Mouse (Mus musculus) kidney, embryonic 16.5 days (tissue): ENCODE measurements at regions not wholly inside any gene's neighbourhood (a gene's known extent, or its start where the extent isn't known, plus 50 kb on each side); places are given as distances from the start of the nearest gene placed in this dataset.

ENCODE experiments used
- ATAC-seq: fragments of 200-750 bp; cut with Nextera tagmentation; 2 replicates; pipeline ENCODE4 v1.8.0; 2017; ENCODE audit warnings: moderate TSS enrichment; ENCODE audit not compliant: low FRiP score, low TSS enrichment
- H3K27ac ChIP-seq: fragments of 300-500 bp; sonication (generic); 2 replicates; pipeline ENCODE4 v1.5.1; 2014; ENCODE audit warnings: low read length
- H3K27me3 ChIP-seq: fragments of 300-500 bp; sonication (generic); 2 replicates; pipeline ENCODE4 v1.6.1; 2014; ENCODE audit warnings: low read length, control low read depth, mixed read lengths; ENCODE audit not compliant: insufficient read depth
- H3K36me3 ChIP-seq: fragments of 300-500 bp; sonication (generic); 2 replicates; pipeline ENCODE4 v1.6.1; 2014; ENCODE audit warnings: low read length, control low read depth, mixed read lengths; ENCODE audit not compliant: insufficient read depth
- H3K4me1 ChIP-seq: fragments of 300-500 bp; sonication (generic); 2 replicates; pipeline ENCODE4 v1.6.1; 2014; ENCODE audit warnings: low read length, control low read depth, mixed read lengths; ENCODE audit not compliant: insufficient read depth
- H3K4me2 ChIP-seq: fragments of 300-500 bp; sonication (generic); replicated peaks from 2 replicates; pipeline ENCODE4 v1.6.1; 2014; ENCODE audit warnings: low read depth, low read length
- H3K4me3 ChIP-seq: fragments of 300-500 bp; sonication (generic); 2 replicates; pipeline ENCODE4 v1.5.1; 2014; ENCODE audit warnings: mild to moderate bottlenecking, low read length
- H3K9ac ChIP-seq: fragments of 300-500 bp; sonication (generic); replicated peaks from 2 replicates; pipeline ENCODE4 v1.6.1; 2014; ENCODE audit warnings: low read length
- H3K9me3 ChIP-seq: fragments of 300-500 bp; sonication (generic); 2 replicates; pipeline ENCODE4 v1.6.1; 2016; ENCODE audit warnings: low read length, control low read depth
- WGBS: fragments of 180-500 bp; shearing (Covaris S2); extraction: QIAGEN DNeasy Blood & Tissue Kit; methylation state at CpG from one replicate; pipeline ENCODE4 v1.1.7; 2014; 5-methylcytosine and 5-hydroxymethylcytosine counted together

DNA sequence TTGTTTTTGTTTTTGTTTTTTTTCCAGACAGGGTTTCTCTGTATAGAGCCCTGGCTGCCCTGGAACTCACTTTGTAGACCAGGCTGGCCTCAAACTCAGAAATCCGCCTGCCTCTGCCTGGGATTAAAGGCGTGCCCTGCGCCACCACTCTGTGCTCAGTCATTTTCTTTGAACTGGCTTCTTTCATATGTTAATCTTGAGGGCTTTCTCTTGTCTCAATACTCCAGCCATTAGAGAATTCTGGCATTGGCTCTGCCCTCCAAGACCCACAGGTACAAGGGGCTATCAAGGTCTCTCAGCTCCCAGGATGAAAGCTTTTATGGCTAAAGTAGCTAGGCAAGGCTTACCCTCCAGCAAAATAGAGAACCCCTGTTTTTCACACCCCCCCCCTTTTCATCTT lies 744.2 kb downstream of the Diaph3 start:
- H3K9me3 ChIP-seq = no peaks in the 10 kb centered on the region
- H3K27ac ChIP-seq = no peak overlapping the region
- no peak overlapping the region for H3K4me2 ChIP-seq
- H3K4me3 ChIP-seq = no peak overlapping the region
- no peaks in the 10 kb centered on the region for H3K4me1 ChIP-seq
- WGBS = 96% methylated on average over 3 of the region's 3 CpGs
- H3K9ac ChIP-seq = no peak overlapping the region
- ATAC-seq = no peak
- H3K27me3 ChIP-seq = no peaks in the 10 kb centered on the region
- no peaks in the 10 kb centered on the region for H3K36me3 ChIP-seq

DNA sequence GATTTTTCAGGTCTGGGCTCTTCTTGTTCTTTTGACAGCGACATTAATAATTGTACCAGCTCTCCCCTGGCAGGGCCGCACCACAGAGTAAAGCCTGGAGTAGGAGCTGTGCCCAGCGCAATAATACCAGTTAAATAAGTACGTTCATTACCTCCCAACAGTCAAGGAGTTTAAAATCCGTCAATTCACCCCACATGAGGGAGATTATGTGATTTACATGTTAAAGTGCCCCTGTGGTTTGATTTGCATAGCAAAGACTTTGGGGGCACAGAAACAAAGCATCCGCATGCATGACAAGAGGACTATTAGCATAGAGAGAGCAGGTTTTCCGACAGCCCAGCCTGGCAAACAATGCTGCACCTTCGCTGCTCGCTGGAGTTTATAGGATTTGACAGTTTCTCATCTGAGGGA lies 745.1 kb downstream of the Diaph3 start:
- H3K36me3 ChIP-seq = no peaks in the 10 kb centered on the region
- ATAC-seq = no peak
- H3K9me3 ChIP-seq = no peaks in the 10 kb centered on the region
- 20% methylated on average over 9 of the region's 9 CpGs for WGBS
- H3K27me3 ChIP-seq = no peaks in the 10 kb centered on the region
- no peak overlapping the region for H3K9ac ChIP-seq
- no peaks in the 10 kb centered on the region for H3K4me1 ChIP-seq
- H3K27ac ChIP-seq = no peak overlapping the region
- H3K4me2 ChIP-seq = peak overlapping the region; percentile 30
- H3K4me3 ChIP-seq = no peak overlapping the region

DNA sequence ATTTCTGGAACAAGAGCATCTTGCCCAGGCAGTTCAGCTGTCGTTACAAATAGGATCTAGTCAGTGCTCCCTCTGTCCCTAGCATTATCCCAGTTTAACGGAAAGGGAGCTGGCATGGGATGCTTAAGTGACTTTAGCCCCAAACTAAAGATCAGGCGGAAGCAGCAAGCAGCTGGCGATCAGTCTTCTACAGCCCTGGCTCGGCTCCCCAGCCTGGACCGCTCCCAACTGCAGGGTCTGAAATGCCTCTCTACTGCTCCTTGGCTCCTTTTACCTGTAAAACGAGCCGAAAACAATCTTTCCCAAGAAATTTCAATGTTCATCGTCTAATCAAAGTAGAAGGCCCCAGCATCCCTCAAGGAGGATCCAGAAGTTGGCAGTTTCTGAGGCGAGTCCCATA lies 745.5 kb downstream of the Diaph3 start:
- no peaks in the 10 kb centered on the region for H3K27me3 ChIP-seq
- H3K36me3 ChIP-seq = no peaks in the 10 kb centered on the region
- H3K9ac ChIP-seq = no peak overlapping the region
- 34% methylated on average over 10 of the region's 10 CpGs for WGBS
- no peak for ATAC-seq
- H3K27ac ChIP-seq = no peak overlapping the region
- no peak overlapping the region for H3K4me2 ChIP-seq
- H3K4me3 ChIP-seq = no peak overlapping the region
- H3K9me3 ChIP-seq = no peaks in the 10 kb centered on the region
- no peaks in the 10 kb centered on the region for H3K4me1 ChIP-seq

DNA sequence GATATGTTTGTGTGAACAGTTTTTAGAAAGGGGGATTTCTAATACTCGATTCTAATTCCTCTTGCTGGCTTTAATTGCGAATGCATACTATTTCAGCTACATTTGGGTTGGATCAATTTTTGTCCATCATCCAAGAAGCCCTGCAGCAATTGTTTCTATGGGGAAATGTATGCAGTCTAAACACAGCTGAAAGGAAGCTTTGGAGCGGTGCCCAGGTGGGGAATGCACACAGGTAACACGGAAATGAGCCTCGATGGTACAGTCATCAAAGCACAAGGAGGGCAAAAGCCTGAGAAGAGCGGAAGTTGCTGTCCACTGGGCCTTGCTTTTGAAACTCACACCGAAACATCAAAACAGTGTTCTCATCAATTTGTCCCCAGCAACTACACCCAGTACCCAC lies 746.0 kb downstream of the Diaph3 start:
- 72% methylated on average over 7 of the region's 7 CpGs for WGBS
- H3K9me3 ChIP-seq = no peaks in the 10 kb centered on the region
- H3K4me1 ChIP-seq = no peaks in the 10 kb centered on the region
- no peak overlapping the region for H3K27ac ChIP-seq
- H3K36me3 ChIP-seq = no peaks in the 10 kb centered on the region
- H3K4me3 ChIP-seq = no peak overlapping the region
- H3K9ac ChIP-seq = no peak overlapping the region
- H3K27me3 ChIP-seq = no peaks in the 10 kb centered on the region
- no peak overlapping the region for H3K4me2 ChIP-seq
- no peak for ATAC-seq

DNA sequence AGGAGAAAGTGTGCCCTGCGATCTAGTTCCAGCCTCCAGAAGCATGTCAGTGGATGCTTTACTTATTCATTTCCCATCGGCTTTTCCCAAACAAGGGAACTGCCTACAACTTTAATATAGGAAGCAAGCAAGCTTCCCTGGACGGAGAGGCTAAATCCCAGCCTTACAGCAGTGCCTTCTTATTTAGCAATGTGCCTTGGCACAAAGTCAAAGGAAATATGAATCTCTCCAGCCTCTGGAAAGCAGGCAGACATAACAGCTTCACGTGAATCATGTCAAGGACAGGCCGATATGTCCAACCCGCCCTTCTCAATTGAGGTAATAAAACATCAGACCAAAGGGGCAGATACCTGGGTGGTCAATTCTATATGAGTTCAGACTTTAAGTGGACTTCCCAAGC lies 755.9 kb downstream of the Diaph3 start:
- H3K27me3 ChIP-seq = no peaks in the 10 kb centered on the region
- H3K9me3 ChIP-seq = no peaks in the 10 kb centered on the region
- no peak overlapping the region for H3K4me2 ChIP-seq
- H3K27ac ChIP-seq = no peak overlapping the region
- 44% methylated on average over 6 of the region's 6 CpGs for WGBS
- ATAC-seq = no peak
- H3K4me3 ChIP-seq = no peak overlapping the region
- H3K9ac ChIP-seq = no peak overlapping the region
- H3K4me1 ChIP-seq = no peaks in the 10 kb centered on the region
- no peaks in the 10 kb centered on the region for H3K36me3 ChIP-seq

DNA sequence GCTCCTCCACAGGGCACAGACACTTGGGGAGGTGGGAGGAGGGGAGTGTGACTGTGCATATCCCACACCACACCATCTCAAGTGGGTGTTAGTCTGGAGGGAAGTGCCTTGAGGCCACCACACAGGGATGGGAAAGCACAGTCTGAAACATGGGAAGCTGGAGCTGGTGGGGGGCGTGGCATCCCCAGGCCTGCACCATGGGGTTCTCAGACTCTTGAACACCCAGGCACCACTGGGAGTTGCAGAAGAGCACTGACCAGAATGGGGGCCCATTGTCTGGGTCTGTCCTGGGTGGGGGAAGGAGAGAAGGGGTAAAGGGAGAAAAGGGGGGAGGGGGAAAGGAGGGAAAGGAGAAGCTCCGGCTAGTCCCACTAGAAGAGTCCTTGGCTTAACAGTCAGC lies 776.0 kb downstream of the Diaph3 start:
- Histone ChIP-seq H3K9me3 (no peaks in the 10 kb centered on the region), H3K36me3 (no peaks in the 10 kb centered on the region), H3K4me1 (peaks cover 1% of the 10 kb centered on the region; the same call in 1 of the 2 replicates), H3K27ac (no peak overlapping the region), H3K4me3 (no peak overlapping the region), H3K9ac (no peak overlapping the region), H3K4me2 (no peak overlapping the region), H3K27me3 (no peaks in the 10 kb centered on the region)
- ATAC-seq = no peak
- 100% methylated on average over 2 of the region's 2 CpGs for WGBS

DNA sequence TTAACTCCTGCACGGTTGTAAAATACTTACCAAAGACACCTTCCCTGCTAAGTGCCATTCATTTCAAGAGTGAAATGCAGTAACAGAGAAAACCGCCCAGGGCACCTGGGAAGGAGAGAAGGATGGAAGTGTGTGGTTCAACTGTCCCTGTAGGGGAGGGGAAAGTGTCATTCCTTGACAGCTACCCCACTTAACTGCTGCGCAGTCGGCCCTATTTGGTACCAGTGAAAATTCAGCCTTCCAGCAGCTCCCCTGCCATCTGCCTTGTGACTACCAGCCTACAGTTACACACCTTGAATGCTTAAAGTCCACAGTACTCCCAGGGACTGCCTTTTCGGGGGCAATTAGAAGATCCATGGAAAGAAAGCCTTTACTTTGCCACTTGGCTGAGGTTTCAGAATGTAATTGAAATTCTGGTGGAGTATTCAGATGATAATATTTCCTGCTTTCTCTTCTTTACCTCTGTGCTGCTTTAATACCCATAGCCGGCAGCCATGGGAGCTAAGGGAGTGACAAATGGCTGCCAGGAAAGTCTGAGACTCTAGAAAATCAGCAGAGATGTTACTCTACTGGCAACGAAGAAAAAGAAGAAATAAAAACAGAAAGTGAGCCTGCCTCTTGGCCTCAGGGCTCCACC lies 780.5 kb downstream of the Diaph3 start:
- ATAC-seq = no peak
- H3K4me3 ChIP-seq = no peak overlapping the region
- 35% methylated on average over 7 of the region's 7 CpGs for WGBS
- no peak overlapping the region for H3K9ac ChIP-seq
- no peak overlapping the region for H3K27ac ChIP-seq
- no peaks in the 10 kb centered on the region for H3K27me3 ChIP-seq
- no peaks in the 10 kb centered on the region for H3K36me3 ChIP-seq
- H3K9me3 ChIP-seq = no peaks in the 10 kb centered on the region
- H3K4me1 ChIP-seq = peaks cover 3% of the 10 kb centered on the region; the same call in 1 of the 2 replicates
- H3K4me2 ChIP-seq = no peak overlapping the region

DNA sequence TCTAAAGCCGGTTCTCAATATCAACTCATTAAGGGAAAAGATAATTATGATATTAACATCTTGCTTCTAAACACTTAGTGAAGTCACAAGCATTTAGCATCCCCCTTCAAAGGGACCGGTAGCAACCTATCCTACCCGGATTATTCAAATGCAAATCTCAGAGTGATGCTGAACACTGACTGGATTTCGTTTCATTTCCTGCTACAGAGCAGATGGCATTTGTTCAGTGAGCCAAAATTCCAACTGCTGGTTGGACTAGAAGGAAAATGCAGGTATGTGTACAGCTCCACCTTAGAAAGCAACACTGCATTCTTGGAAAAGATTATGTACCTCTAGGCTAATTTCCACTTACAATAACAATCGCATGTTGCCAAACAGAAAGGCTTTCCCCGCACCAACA lies 782.5 kb downstream of the Diaph3 start:
- Histone ChIP-seq H3K4me2 (no peak overlapping the region), H3K4me1 (peaks cover 3% of the 10 kb centered on the region; the same call in 1 of the 2 replicates), H3K27me3 (no peaks in the 10 kb centered on the region), H3K36me3 (no peaks in the 10 kb centered on the region), H3K27ac (no peak overlapping the region), H3K9ac (no peak overlapping the region), H3K4me3 (no peak overlapping the region), H3K9me3 (no peaks in the 10 kb centered on the region)
- ATAC-seq = no peak
- 83% methylated on average over 6 of the region's 6 CpGs for WGBS

DNA sequence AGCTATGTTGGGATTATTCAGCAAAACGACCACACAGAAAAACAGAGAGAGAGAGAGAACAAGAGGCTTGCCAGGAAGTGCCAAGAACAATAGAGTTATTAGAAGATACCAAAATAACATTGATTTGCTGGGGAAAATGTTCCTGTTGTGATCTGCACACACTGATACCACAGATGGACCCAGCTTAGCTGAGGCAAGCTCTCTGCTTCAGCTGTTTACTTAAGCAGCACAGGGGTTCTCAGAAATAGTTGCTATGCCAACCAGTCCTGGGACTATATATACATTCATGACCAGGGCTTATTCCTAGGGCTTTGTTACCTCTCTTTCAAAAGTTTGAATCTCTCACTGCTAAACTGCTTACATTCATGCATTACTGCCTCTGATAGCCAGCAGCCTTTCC lies 790.5 kb downstream of the Diaph3 start:
- Histone ChIP-seq H3K27ac (no peak overlapping the region), H3K27me3 (no peaks in the 10 kb centered on the region), H3K4me2 (no peak overlapping the region), H3K9me3 (no peaks in the 10 kb centered on the region), H3K9ac (no peak overlapping the region), H3K4me3 (no peak overlapping the region), H3K4me1 (no peaks in the 10 kb centered on the region), H3K36me3 (no peaks in the 10 kb centered on the region)
- ATAC-seq = peak; percentile 39; the same call in 1 of the 2 replicates
- WGBS = 32% methylated on average over 1 of the region's 1 CpGs

DNA sequence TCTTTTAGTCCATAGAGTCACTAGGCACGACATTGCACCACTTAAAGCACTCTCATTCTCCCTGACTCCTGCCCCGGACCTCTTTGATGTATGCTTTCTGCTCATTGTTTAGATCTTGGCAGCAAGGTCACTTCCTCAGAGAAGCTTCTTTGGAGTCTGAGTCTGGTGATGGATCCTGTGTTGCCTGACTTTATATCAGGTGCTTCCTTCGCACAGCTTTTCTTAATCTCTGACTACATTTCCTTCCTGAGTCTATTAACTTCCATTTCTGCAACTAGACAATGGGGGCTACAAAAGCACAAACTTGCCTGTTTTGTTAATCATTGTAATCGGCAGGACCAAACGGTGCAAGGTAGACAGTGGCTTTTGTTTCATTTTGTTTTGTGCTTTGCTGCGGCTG lies 802.0 kb downstream of the Diaph3 start:
- no peaks in the 10 kb centered on the region for H3K4me1 ChIP-seq
- H3K27ac ChIP-seq = peak overlapping the region; percentile 61; the same call in 1 of the 2 replicates
- ATAC-seq = peak; percentile 54; the same call in 1 of the 2 replicates
- H3K4me2 ChIP-seq = no peak overlapping the region
- no peak overlapping the region for H3K4me3 ChIP-seq
- no peaks in the 10 kb centered on the region for H3K36me3 ChIP-seq
- 67% methylated on average over 6 of the region's 6 CpGs for WGBS
- no peak overlapping the region for H3K9ac ChIP-seq
- H3K9me3 ChIP-seq = no peaks in the 10 kb centered on the region
- H3K27me3 ChIP-seq = no peaks in the 10 kb centered on the region
